Mouse (Mus musculus): ENCODE data around the gene Pdk3. TPM values are rescaled to one million over a fixed set of nuclear protein-coding genes. Genes with fewer than 3 reads are reported as not detected.
A peak's percentile ranks its signal among the peaks of the same experiment; 100 is the strongest.

The Pdk3 gene
- total and polyA plus RNA-seq, 3 experiments: 25.5 to 84.4 (median 47.7) TPM

- Histone ChIP-seq H3K9me3 (replicated peaks; ENCODE audit: low read length) (no peaks in the 10 kb centered on the region), H3K27me3 (replicated peaks) (no peaks in the 10 kb centered on the region), H3K27ac (ENCODE audit: insufficient read depth, low read depth) (no peak overlapping the region), H3K4me1 (ENCODE audit: control insufficient read depth in 1 of 2, insufficient read depth in 2 of 2) (peaks cover 0 to 9% of the 10 kb centered on the region in 2 experiments; a peak in 2 of 4 replicates), H3K36me3 (replicated peaks in 1 of 2; ENCODE audit: control insufficient read depth in 1 of 2, insufficient read depth in 1 of 2, low read length in 1 of 2) (peaks cover under 1 to 19% of the 10 kb centered on the region in 2 experiments), H3K79me2 (replicated peaks; ENCODE audit: control insufficient read depth, extremely low read depth, insufficient read depth, poor library complexity, severe bottlenecking) (no peaks in the 10 kb centered on the region), H3K9ac (ENCODE audit: insufficient read depth, low read depth) (no peak overlapping the region), H3K4me3 (replicated peaks in 1 of 3; ENCODE audit: low read depth in 2 of 3, low read length in 2 of 3, poor library complexity in 1 of 3) (no peak overlapping the region), H3K4me2 (ENCODE audit: insufficient read depth, low read depth, poor library complexity, severe bottlenecking) (no peak overlapping the region)
- dilution Hi-C loops (cut with MboI; ENCODE audit: extremely low pct_ligation_motif_present, extremely low pct_unique_long_range_greater_than_20kb, low sequenced_read_pairs) (no loop called here), in situ Hi-C loops (cut with MboI; ENCODE audit: low pct_ligation_motif_present, low pct_unique_long_range_greater_than_20kb, low sequenced_read_pairs) (no loop called here)
- no peak for DNase-seq (ENCODE audit: extremely low read depth)
- TF ChIP-seq RAD21 (IDR thresholded peaks at IDR 0.05; ENCODE audit: low read depth, low read length): peak; percentile 34
- no peak for TF ChIP-seq SIN3A (IDR thresholded peaks at IDR 0.05; ENCODE audit: low read length)
- TF ChIP-seq MAZ (IDR thresholded peaks at IDR 0.05; ENCODE audit: low read depth, low read length): no peak
- no peak for TF ChIP-seq TBP (conservative IDR thresholded peaks at IDR 0.05; ENCODE audit: low read depth, low read length)
- TF ChIP-seq JUND (conservative IDR thresholded peaks at IDR 0.05; ENCODE audit: low read depth, low read length): no peak
- TF ChIP-seq JUN (IDR thresholded peaks at IDR 0.05; ENCODE audit: insufficient read depth, low read depth, low read length): no peak
- no peak for TF ChIP-seq POLR2A (IDR thresholded peaks at IDR 0.05; ENCODE audit: low read depth, low read length)
- TF ChIP-seq ZKSCAN1 (IDR thresholded peaks at IDR 0.05; ENCODE audit: borderline replicate concordance, low read depth, low read length): no peak
- no peak for TF ChIP-seq MAX (IDR thresholded peaks at IDR 0.05; ENCODE audit: low read length)
- TF ChIP-seq ZC3H11A (IDR thresholded peaks at IDR 0.05; ENCODE audit: low read depth, low read length): no peak
- TF ChIP-seq CHD2 (IDR thresholded peaks at IDR 0.05; ENCODE audit: low read length): no peak
- peak; percentile 56 for TF ChIP-seq SMC3 (IDR thresholded peaks at IDR 0.05; ENCODE audit: low read depth, low read length)
- no peak for TF ChIP-seq NELFE (IDR thresholded peaks at IDR 0.05; ENCODE audit: low read depth, low read length)
- no peak for TF ChIP-seq KAT2A (IDR thresholded peaks at IDR 0.05; ENCODE audit: insufficient replicate concordance, low read length)
- TF ChIP-seq USF1 (IDR thresholded peaks at IDR 0.05; ENCODE audit: low read depth, low read length): no peak
- TF ChIP-seq CTCF (conservative IDR thresholded peaks at IDR 0.05 in 1 of 2, IDR thresholded peaks at IDR 0.05 in 1 of 2; ENCODE audit: low read depth in 2 of 2, low read length in 2 of 2): peak in 1 of 2 experiments; percentile 44; a peak in 2 of 4 replicates
Observed at GRCm38 (mm10) chrX:93808040-93808439, 24.0 kb downstream of the Pdk3 start.

GRCm38 (mm10) chrX:93793168-93793567, 38.8 kb downstream of the Pdk3 start:
- Histone ChIP-seq H3K9ac (ENCODE audit: insufficient read depth, low read depth) (no peak overlapping the region), H3K36me3 (replicated peaks in 1 of 2; ENCODE audit: control insufficient read depth in 1 of 2, insufficient read depth in 1 of 2, low read length in 1 of 2) (peaks cover 3 to 7% of the 10 kb centered on the region in 2 experiments), H3K4me1 (ENCODE audit: control insufficient read depth in 1 of 2, insufficient read depth in 2 of 2) (no peaks in the 10 kb centered on the region), H3K27me3 (replicated peaks) (no peaks in the 10 kb centered on the region), H3K27ac (ENCODE audit: insufficient read depth, low read depth) (no peak overlapping the region), H3K9me3 (replicated peaks; ENCODE audit: low read length) (no peaks in the 10 kb centered on the region), H3K4me3 (replicated peaks in 1 of 3; ENCODE audit: low read depth in 2 of 3, low read length in 2 of 3, poor library complexity in 1 of 3) (no peak overlapping the region), H3K4me2 (ENCODE audit: insufficient read depth, low read depth, poor library complexity, severe bottlenecking) (no peak overlapping the region), H3K79me2 (replicated peaks; ENCODE audit: control insufficient read depth, extremely low read depth, insufficient read depth, poor library complexity, severe bottlenecking) (no peaks in the 10 kb centered on the region)
- peak; percentile 55 to 56; a peak in 3 of 4 replicates for TF ChIP-seq CTCF (conservative IDR thresholded peaks at IDR 0.05 in 1 of 2, IDR thresholded peaks at IDR 0.05 in 1 of 2; ENCODE audit: low read depth in 2 of 2, low read length in 2 of 2)
- no peak for TF ChIP-seq JUN (IDR thresholded peaks at IDR 0.05; ENCODE audit: insufficient read depth, low read depth, low read length)
- TF ChIP-seq IRF4 (IDR thresholded peaks at IDR 0.05; ENCODE audit: low read depth, low read length): no peak
- TF ChIP-seq ETS1 (conservative IDR thresholded peaks at IDR 0.05; ENCODE audit: low read depth, low read length): no peak
- peak; percentile 33 for TF ChIP-seq RAD21 (IDR thresholded peaks at IDR 0.05; ENCODE audit: low read depth, low read length)
- peak; percentile 55 for TF ChIP-seq SMC3 (IDR thresholded peaks at IDR 0.05; ENCODE audit: low read depth, low read length)
- in situ Hi-C loops (cut with MboI; ENCODE audit: low pct_ligation_motif_present, low pct_unique_long_range_greater_than_20kb, low sequenced_read_pairs): loop anchor here (25.0 kb wide), 1 partner anchor 244 kb away; no protein-coding TSS in a partner anchor
- dilution Hi-C loops (cut with MboI; ENCODE audit: extremely low pct_ligation_motif_present, extremely low pct_unique_long_range_greater_than_20kb, low sequenced_read_pairs): no loop called here
- DNase-seq (ENCODE audit: extremely low read depth): peak; percentile 27
